Mouse (Mus musculus): ENCODE measurements around the gene Prr12. TPM values are rescaled to one million over a fixed set of nuclear protein-coding genes. Genes with fewer than 3 reads are reported as not detected.
A peak's percentile ranks its signal among the peaks of the same experiment; 100 is the strongest.

Gene Prr12
- polyA plus RNA-seq, 1 experiment from 2014 or later: 17.7 TPM

- Histone ChIP-seq H3K4me3 (ENCODE audit: inconsistent target) (peak overlapping the region; percentile 93), H3K36me3 (ENCODE audit: inconsistent target) (peaks cover 44% of the 10 kb centered on the region), H3K27ac (peak overlapping the region; percentile 84), H3K79me2 (ENCODE audit: inconsistent target) (peaks cover 42% of the 10 kb centered on the region)
- under 1% methylated on average over 15 of the region's 15 CpGs for WGBS (ENCODE audit: missing documents)
These were observed 54.7 kb downstream of the Prr12 start for GRCm38 (mm10) chr7:44997940-44998428.

- WGBS (ENCODE audit: missing documents): under 1% methylated on average over 43 of the region's 43 CpGs
- Histone ChIP-seq H3K4me3 (ENCODE audit: inconsistent target) (peak within 1 kb of the TSS; percentile 93), H3K79me2 (ENCODE audit: inconsistent target) (peaks cover 42% of the 10 kb centered on the region), H3K27ac (peak within 1 kb of the TSS; percentile 84), H3K36me3 (ENCODE audit: inconsistent target) (peaks cover 38% of the 10 kb centered on the region)
These were observed 55.3 kb downstream of the Prr12 start, which contains the start of gene Irf3 for GRCm38 (mm10) chr7:44997231-44997939. Gene Irf3 (plus strand): TSS chr7:44997648.

GRCm38 (mm10) chr7:44996672-44997071, 56.0 kb downstream of the Prr12 start:
- Histone ChIP-seq H3K4me3 (ENCODE audit: inconsistent target) (peak overlapping the region; percentile 93), H3K27ac (peak overlapping the region; percentile 84), H3K36me3 (ENCODE audit: inconsistent target) (peaks cover 33% of the 10 kb centered on the region), H3K79me2 (ENCODE audit: inconsistent target) (peaks cover 36% of the 10 kb centered on the region)
- 11% methylated on average over 10 of the region's 10 CpGs for WGBS (ENCODE audit: missing documents)

- peaks cover 21% of the 10 kb centered on the region for H3K79me2 ChIP-seq (ENCODE audit: inconsistent target)
- H3K27ac ChIP-seq: peak overlapping the region; percentile 48
- peaks cover 11% of the 10 kb centered on the region; the same call in 1 of the 2 replicates for H3K36me3 ChIP-seq (ENCODE audit: inconsistent target)
- WGBS (ENCODE audit: missing documents): under 1% methylated on average over 29 of the region's 29 CpGs
- H3K4me3 ChIP-seq (ENCODE audit: inconsistent target): peak overlapping the region; percentile 60
These were observed 65.6 kb downstream of the Prr12 start for GRCm38 (mm10) chr7:44986879-44987718.

GRCm38 (mm10) chr7:44986192-44986878, 66.3 kb downstream of the Prr12 start, which contains the start of gene Prmt1:
Gene Prmt1 (minus strand): TSS chr7:44986568.
- 2% methylated on average over 28 of the region's 42 CpGs for WGBS (ENCODE audit: missing documents)
- Histone ChIP-seq H3K4me3 (ENCODE audit: inconsistent target) (peak within 1 kb of the TSS; percentile 60), H3K27ac (peak within 1 kb of the TSS; percentile 48), H3K79me2 (ENCODE audit: inconsistent target) (peaks cover 21% of the 10 kb centered on the region), H3K36me3 (ENCODE audit: inconsistent target) (peaks cover 13% of the 10 kb centered on the region; the same call in 1 of the 2 replicates)

GRCm38 (mm10) chr7:44985595-44986191, 67.0 kb downstream of the Prr12 start:
- under 1% methylated on average over 44 of the region's 45 CpGs for WGBS (ENCODE audit: missing documents)
- Histone ChIP-seq H3K79me2 (ENCODE audit: inconsistent target) (peaks cover 21% of the 10 kb centered on the region), H3K36me3 (ENCODE audit: inconsistent target) (peaks cover 13% of the 10 kb centered on the region; the same call in 1 of the 2 replicates), H3K4me3 (ENCODE audit: inconsistent target) (peak overlapping the region; percentile 60), H3K27ac (peak overlapping the region; percentile 40; the same call in 1 of the 2 replicates)

- peaks cover 19% of the 10 kb centered on the region; the same call in 1 of the 2 replicates for H3K36me3 ChIP-seq (ENCODE audit: inconsistent target)
- H3K4me3 ChIP-seq (ENCODE audit: inconsistent target): no peak overlapping the region
- no peak overlapping the region for H3K27ac ChIP-seq
- 75% methylated on average over 3 of the region's 3 CpGs for WGBS (ENCODE audit: missing documents)
- H3K79me2 ChIP-seq (ENCODE audit: inconsistent target): peaks cover 21% of the 10 kb centered on the region
These were observed 67.9 kb downstream of the Prr12 start for GRCm38 (mm10) chr7:44984833-44985164.

- no peak overlapping the region for H3K27ac ChIP-seq
- no peak overlapping the region for H3K4me3 ChIP-seq (ENCODE audit: inconsistent target)
- WGBS (ENCODE audit: missing documents): 90% methylated on average over 5 of the region's 7 CpGs
These were observed 68.5 kb downstream of the Prr12 start for GRCm38 (mm10) chr7:44983944-44984832.

GRCm38 (mm10) chr7:44983085-44983484, 69.6 kb downstream of the Prr12 start:
- Histone ChIP-seq H3K79me2 (ENCODE audit: inconsistent target) (peaks cover 21% of the 10 kb centered on the region), H3K4me3 (ENCODE audit: inconsistent target) (no peak overlapping the region), H3K36me3 (ENCODE audit: inconsistent target) (peaks cover 35% of the 10 kb centered on the region), H3K27ac (no peak overlapping the region)
- WGBS (ENCODE audit: missing documents): 21% methylated on average over 6 of the region's 6 CpGs

More at GRCm38 (mm10) chr7:44983944-44984832, 68.5 kb downstream of the Prr12 start:
- Histone ChIP-seq H3K36me3 (ENCODE audit: inconsistent target) (peaks cover 25% of the 10 kb centered on the region; the same call in 1 of the 2 replicates), H3K79me2 (ENCODE audit: inconsistent target) (peaks cover 21% of the 10 kb centered on the region)

GRCm38 (mm10) chr7:44981539-44981938, 71.1 kb downstream of the Prr12 start:
- H3K4me3 ChIP-seq (ENCODE audit: inconsistent target): no peak overlapping the region
- H3K27ac ChIP-seq: no peak overlapping the region
- peaks cover 50% of the 10 kb centered on the region for H3K36me3 ChIP-seq (ENCODE audit: inconsistent target)
- peaks cover 21% of the 10 kb centered on the region for H3K79me2 ChIP-seq (ENCODE audit: inconsistent target)
- 90% methylated on average over 6 of the region's 8 CpGs for WGBS (ENCODE audit: missing documents)

- no peak overlapping the region for H3K27ac ChIP-seq
- H3K4me3 ChIP-seq (ENCODE audit: inconsistent target): no peak overlapping the region
- peaks cover 51% of the 10 kb centered on the region for H3K36me3 ChIP-seq (ENCODE audit: inconsistent target)
- H3K79me2 ChIP-seq (ENCODE audit: inconsistent target): no peaks in the 10 kb centered on the region
- whole genome bisulfite sequencing (ENCODE audit: missing documents): 97% methylated on average over 3 of the region's 3 CpGs
These were observed 74.4 kb downstream of the Prr12 start for GRCm38 (mm10) chr7:44978300-44978699.
